Mouse (Mus musculus) lung, embryonic 15.5 days (tissue): ENCODE results near the gene Krt14. TPM values are rescaled to one million over a fixed set of nuclear protein-coding genes. Genes with fewer than 3 reads are reported as not detected.

Experiments used
- ATAC-seq: fragments of 200-750 bp; cut with Nextera tagmentation; 2 replicates; pipeline ENCODE4 v1.8.0; 2017; ENCODE audit warnings: moderate number of reproducible peaks, borderline replicate concordance; ENCODE audit not compliant: low FRiP score, low TSS enrichment; ENCODE audit errors: extremely low read depth
- H3K27ac ChIP-seq: fragments of 300-500 bp; sonication (generic); 2 replicates; pipeline ENCODE4 v1.5.1; 2015; ENCODE audit warnings: moderate library complexity, mild to moderate bottlenecking, inconsistent platforms
- H3K27me3 ChIP-seq: fragments of 300-500 bp; sonication (generic); 2 replicates; pipeline ENCODE4 v1.6.1; 2015; ENCODE audit warnings: inconsistent platforms
- H3K36me3 ChIP-seq: fragments of 300-500 bp; sonication (generic); 2 replicates; pipeline ENCODE4 v1.6.1; 2015; ENCODE audit warnings: inconsistent platforms
- H3K4me1 ChIP-seq: fragments of 300-500 bp; sonication (generic); 2 replicates; pipeline ENCODE4 v1.6.1; 2015; ENCODE audit warnings: inconsistent platforms
- H3K4me2 ChIP-seq: fragments of 300-500 bp; sonication (generic); 2 replicates; pipeline ENCODE4 v1.6.1; 2015; ENCODE audit warnings: inconsistent platforms, mild to moderate bottlenecking, moderate library complexity
- H3K4me3 ChIP-seq: fragments of 300-500 bp; sonication (generic); 2 replicates; pipeline ENCODE4 v1.5.1; 2015; ENCODE audit warnings: mild to moderate bottlenecking, inconsistent platforms
- H3K9ac ChIP-seq: fragments of 300-500 bp; sonication (generic); 2 replicates; pipeline ENCODE4 v1.6.1; 2015; ENCODE audit warnings: inconsistent platforms
- H3K9me3 ChIP-seq: fragments of 300-500 bp; sonication (generic); 2 replicates; pipeline ENCODE4 v1.6.1; 2016; ENCODE audit warnings: inconsistent platforms
- WGBS: fragments of 180-500 bp; shearing (Covaris S2); methylation state at CpG from one replicate; pipeline ENCODE4 v1.1.7; 2015; 5-methylcytosine and 5-hydroxymethylcytosine counted together
- polyA plus RNA-seq: library from polyadenylated mRNA; unstranded; fragments of >200 nt; fragmentation: Nextera tagmentation; extraction: Ambion mirVana; gene quantifications from 2 replicates; pipeline ENCODE4 v1.2.1, GENCODE M21; 2015

Gene Krt14
- polyA plus RNA-seq, 1 experiment from 2014 or later, result 2.6 TPM

DNA sequence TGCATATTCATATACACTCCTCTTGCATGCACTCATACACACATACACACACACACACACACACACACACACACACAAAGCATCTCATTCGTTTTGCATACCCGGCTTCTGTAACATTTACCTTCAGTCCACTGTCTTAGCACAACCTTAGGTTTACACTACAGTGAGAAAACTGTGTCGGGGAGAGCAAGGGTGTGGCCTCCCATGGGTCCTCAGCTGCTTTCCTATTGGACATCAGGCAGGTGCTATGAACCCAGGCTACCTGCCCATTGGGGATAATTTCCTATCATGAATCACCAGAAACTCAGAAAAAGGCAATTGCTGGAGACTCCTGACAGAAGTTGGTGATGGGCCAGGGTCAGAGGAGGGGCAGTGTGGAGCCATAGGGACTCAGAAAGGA lies 50.0 kb downstream of the Krt14 start:
- Histone ChIP-seq H3K9me3 (no peaks in the 10 kb centered on the region), H3K27ac (no peak overlapping the region), H3K4me2 (no peak overlapping the region), H3K4me3 (no peak overlapping the region), H3K4me1 (peaks cover 6% of the 10 kb centered on the region; the same call in 1 of the 2 replicates), H3K27me3 (no peaks in the 10 kb centered on the region), H3K9ac (no peak overlapping the region), H3K36me3 (no peaks in the 10 kb centered on the region)
- 78% methylated on average over 3 of the region's 3 CpGs for WGBS
- ATAC-seq, result no peak

GRCm38 (mm10) chr11:100155497-100156255 lies 51.7 kb downstream of the Krt14 start:
- Histone ChIP-seq H3K4me3 (no peak overlapping the region), H3K9me3 (no peaks in the 10 kb centered on the region), H3K4me1 (peaks cover 6% of the 10 kb centered on the region; the same call in 1 of the 2 replicates), H3K36me3 (no peaks in the 10 kb centered on the region), H3K9ac (no peak overlapping the region), H3K4me2 (no peak overlapping the region), H3K27me3 (no peaks in the 10 kb centered on the region), H3K27ac (peak overlapping the region; percentile 64)
- 44% methylated on average over 8 of the region's 8 CpGs for WGBS
- ATAC-seq, result no peak

Other genes with a start within 250 kb of the Krt14 start
- not detected in 2 replicates for gene Krtap29-1, start 228.5 kb downstream of the Krt14 start, polyA plus RNA-seq
- gene Krtap16-1, start 221.0 kb downstream of the Krt14 start, polyA plus RNA-seq, result not detected in 2 replicates
- 1.6 and 2.3 TPM in 2 replicates for gene Krtap17-1, start 213.6 kb downstream of the Krt14 start, polyA plus RNA-seq
- not detected in 2 replicates for gene Krt33a, start 191.3 kb downstream of the Krt14 start, polyA plus RNA-seq
- gene Krt33b, start 177.7 kb downstream of the Krt14 start, polyA plus RNA-seq, result not detected in 2 replicates
- 0.34 TPM in 1 of 2 replicates, not detected in the other for gene Krt34, start 166.0 kb downstream of the Krt14 start, polyA plus RNA-seq
- 0.10 TPM in 1 of 2 replicates, not detected in the other for gene Krt31, start 157.0 kb downstream of the Krt14 start, polyA plus RNA-seq
- not detected in 2 replicates for gene Krt32, start 119.3 kb downstream of the Krt14 start, polyA plus RNA-seq
- not detected in 2 replicates for gene Krt35, start 111.3 kb downstream of the Krt14 start, polyA plus RNA-seq
- 0.13 and 0.20 TPM in 2 replicates for gene Krt36, start 101.9 kb downstream of the Krt14 start, polyA plus RNA-seq
- 4.0 and 7.4 TPM in 2 replicates for gene Krt13, start 86.0 kb downstream of the Krt14 start, polyA plus RNA-seq
- 49.1 and 59.3 TPM in 2 replicates for gene Krt15, start 71.6 kb downstream of the Krt14 start, polyA plus RNA-seq
- gene Krt19, start 58.9 kb downstream of the Krt14 start, polyA plus RNA-seq, result 253 and 264 TPM in 2 replicates
- gene Krt9, start 14.3 kb downstream of the Krt14 start, polyA plus RNA-seq, result not detected in 2 replicates
- gene Krt16, start 41.4 kb upstream of the Krt14 start, polyA plus RNA-seq, result not detected in 2 replicates
- gene Krt17, start 53.5 kb upstream of the Krt14 start, polyA plus RNA-seq, result 7.5 and 18.2 TPM in 2 replicates
- not detected in 2 replicates for gene Krt42, start 62.3 kb upstream of the Krt14 start, polyA plus RNA-seq
- 1,642 and 1,646 TPM in 2 replicates for gene Eif1, start 112.3 kb upstream of the Krt14 start, polyA plus RNA-seq
- gene Gast, start 126.9 kb upstream of the Krt14 start, polyA plus RNA-seq, result not detected in 2 replicates
- 19.8 and 20.7 TPM in 2 replicates for gene Hap1, start 148.6 kb upstream of the Krt14 start, polyA plus RNA-seq
- gene Jup, start 190.2 kb upstream of the Krt14 start, polyA plus RNA-seq, result 122 and 136 TPM in 2 replicates
- gene P3h4, start 207.3 kb upstream of the Krt14 start, polyA plus RNA-seq, result 71.5 and 73.4 TPM in 2 replicates
- gene Fkbp10, start 208.1 kb upstream of the Krt14 start, polyA plus RNA-seq, result 142 and 143 TPM in 2 replicates
- 129 and 133 TPM in 2 replicates for gene Nt5c3b, start 234.3 kb upstream of the Krt14 start, polyA plus RNA-seq
- gene Klhl10, start 234.4 kb upstream of the Krt14 start, polyA plus RNA-seq, result 0.56 and 0.88 TPM in 2 replicates